Mouse (Mus musculus) cortical plate, adult 2 months (tissue): ENCODE measurements at regions not wholly inside any gene's neighbourhood (a gene's known extent, or its start where the extent isn't known, plus 50 kb on each side); places are given as distances from the start of the nearest gene placed in this dataset.

Source experiments
- H3K27ac ChIP-seq: fragments of 200-500 bp; 2 replicates; pipeline ENCODE4 v1.5.1; 2012; ENCODE audit warnings: low read length, control low read depth, inconsistent platforms; ENCODE audit not compliant: insufficient read depth
- H3K4me1 ChIP-seq: fragments of 200-500 bp; 2 replicates; pipeline ENCODE4 v1.6.1; 2011; ENCODE audit warnings: low read length; ENCODE audit not compliant: control insufficient read depth, insufficient read depth
- H3K4me3 ChIP-seq: fragments of 200-500 bp; 2 replicates; pipeline ENCODE4 v1.5.1; 2011; ENCODE audit warnings: mild to moderate bottlenecking, low read length, control low read depth; ENCODE audit not compliant: insufficient read depth
- CTCF ChIP-seq: fragments of 200-500 bp; IDR thresholded peaks from 2 replicates; pipeline ENCODE4 v1.5.1; 2011; ENCODE audit warnings: mild to moderate bottlenecking, control low read depth, low read length; ENCODE audit not compliant: insufficient read depth; ENCODE audit errors: extremely low read depth
- POLR2A ChIP-seq: fragments of 200-500 bp; IDR thresholded peaks from 2 replicates; pipeline ENCODE4 v1.6.1; 2011; ENCODE audit warnings: mild to moderate bottlenecking, low read length, control low read depth; ENCODE audit not compliant: insufficient read depth; ENCODE audit errors: extremely low read depth

DNA sequence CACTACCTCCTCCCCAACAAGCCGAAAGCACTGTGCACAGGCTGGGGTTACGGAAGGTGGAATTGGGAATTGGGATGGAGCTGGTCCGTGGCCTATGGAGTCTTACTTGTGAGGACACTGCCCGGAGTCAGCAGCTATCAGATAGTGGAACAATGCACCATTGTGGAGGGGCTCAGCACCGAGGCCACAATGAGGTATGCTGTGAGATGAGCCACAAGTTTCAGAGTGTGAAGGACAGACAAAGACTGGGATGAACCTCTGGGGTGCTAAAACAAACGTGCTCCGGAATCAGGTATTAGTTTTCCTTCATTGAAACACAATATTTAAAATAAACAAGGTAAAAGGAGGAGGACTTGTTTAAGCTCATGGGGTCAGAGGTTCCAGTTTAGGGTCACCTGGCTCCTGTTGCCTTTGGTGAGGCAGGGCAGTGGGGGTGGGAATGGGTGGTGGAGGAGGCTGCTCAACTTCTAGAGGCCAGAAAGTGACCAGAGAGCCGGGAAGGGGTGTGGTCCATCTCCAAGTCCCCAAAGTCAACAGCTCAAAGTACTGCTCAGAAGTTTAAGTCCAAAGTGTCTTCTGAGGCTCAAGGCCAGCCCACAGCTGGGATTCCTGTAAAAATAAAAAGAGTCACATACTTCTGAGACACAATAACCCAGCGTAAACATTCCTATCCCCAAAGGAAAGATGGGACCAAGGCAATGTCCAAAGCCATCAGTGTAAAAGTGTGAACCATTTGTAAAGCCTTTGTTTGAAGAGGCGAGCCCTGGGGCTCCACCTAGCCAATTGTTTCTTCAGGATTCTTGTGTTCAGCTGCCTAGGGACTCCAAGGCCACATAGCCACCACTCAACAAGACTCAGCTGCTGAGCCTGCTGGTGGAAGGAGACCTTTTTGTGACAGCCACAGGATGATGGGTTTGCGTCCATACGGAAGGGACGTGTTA, 80.1 kb downstream of the Gm525 start:
- H3K4me3 ChIP-seq: no peak overlapping the region
- no peak overlapping the region for H3K27ac ChIP-seq
- H3K4me1 ChIP-seq: no peaks in the 10 kb centered on the region
- TF ChIP-seq CTCF (no peak), POLR2A (no peak)

DNA sequence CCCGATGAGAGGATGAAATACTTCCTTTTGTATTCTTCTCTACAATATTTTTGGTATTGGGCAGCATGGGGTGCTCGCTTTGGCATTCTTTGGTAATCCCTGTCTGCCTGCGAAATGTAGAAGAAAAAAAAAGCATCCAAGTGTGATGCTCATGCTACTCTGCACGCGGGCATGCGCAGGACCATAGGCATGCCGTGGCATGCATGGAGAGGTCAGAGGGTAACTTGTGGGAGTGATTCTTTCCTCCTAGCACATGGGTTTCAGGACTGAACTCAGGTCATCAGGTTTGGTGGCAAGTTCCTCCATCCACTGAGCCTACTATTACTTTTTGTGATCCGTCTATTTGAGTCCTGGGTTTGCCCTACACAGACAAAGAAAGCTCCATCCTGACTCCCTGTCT, 74.3 kb downstream of the Gm525 start:
- TF ChIP-seq POLR2A (no peak), CTCF (no peak)
- no peak overlapping the region for H3K27ac ChIP-seq
- no peak overlapping the region for H3K4me3 ChIP-seq
- H3K4me1 ChIP-seq: no peaks in the 10 kb centered on the region

DNA sequence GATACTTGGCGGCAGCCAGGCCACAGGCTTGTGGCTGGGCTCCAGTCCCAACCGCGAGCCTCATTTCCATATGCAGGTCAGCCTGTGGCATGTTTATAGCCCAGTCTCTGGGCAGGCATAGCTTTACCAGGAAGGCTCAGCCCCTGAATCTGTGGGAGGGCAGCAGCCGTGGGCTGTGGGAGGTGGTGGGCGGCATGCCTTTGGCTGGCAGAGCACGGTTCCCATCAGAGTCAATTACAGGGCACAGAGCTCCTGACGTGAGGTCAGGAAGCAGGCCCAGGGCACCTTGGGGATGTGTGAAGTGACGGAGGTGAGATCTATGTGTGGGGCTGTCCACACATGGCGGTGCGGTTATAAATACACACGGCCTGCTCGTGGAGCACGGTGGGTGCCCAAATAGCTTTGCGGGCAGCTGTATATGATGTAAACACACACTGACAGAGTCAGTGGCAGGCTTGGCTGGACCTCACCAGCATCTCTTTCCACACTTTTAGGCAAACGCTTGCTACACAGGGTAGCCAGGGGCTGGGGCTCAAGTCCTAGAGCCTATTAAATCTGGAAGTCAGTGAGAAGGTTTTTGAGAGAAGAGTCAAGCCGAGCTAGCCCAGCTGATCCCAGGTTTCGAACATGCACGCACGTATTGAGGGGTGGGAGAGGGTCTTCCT, 71.8 kb downstream of the Gm525 start:
- H3K4me1 ChIP-seq: no peaks in the 10 kb centered on the region
- TF ChIP-seq CTCF (no peak), POLR2A (no peak)
- no peak overlapping the region for H3K4me3 ChIP-seq
- H3K27ac ChIP-seq: no peak overlapping the region

DNA sequence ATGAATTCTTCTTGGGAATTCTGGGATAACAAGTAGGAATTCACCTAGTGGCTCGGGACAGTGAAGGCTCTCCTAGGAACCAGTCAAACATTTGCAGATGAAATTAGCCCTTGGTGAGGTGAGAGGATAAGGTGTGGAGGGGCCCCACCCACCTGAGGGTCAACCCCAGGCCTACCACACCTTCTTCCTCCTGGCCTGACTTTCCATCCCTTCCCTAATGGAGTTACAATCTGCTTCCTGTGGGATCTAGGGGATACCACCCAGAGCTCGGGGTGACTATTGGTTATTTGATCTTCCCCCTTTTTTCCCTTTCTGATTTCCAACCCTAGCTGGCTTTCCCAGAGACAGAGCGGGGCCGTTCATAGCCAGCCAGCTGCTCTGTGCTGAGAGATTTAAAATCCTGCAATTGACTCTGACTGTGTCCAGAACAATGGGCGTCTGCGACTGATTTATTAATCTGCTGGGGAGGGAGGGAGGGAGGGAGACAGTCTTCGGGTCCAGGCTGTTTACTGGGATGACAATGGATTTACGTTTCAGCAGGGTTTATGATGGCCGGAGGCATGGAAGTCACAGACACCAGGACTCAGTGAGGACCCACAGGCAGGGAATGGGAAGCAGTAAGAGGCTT, 69.0 kb downstream of the Gm525 start:
- no peak for TF ChIP-seq CTCF
- TF ChIP-seq POLR2A: no peak
- Histone ChIP-seq H3K4me1 (no peaks in the 10 kb centered on the region), H3K4me3 (no peak overlapping the region), H3K27ac (no peak overlapping the region)
